Mouse (Mus musculus) erythroid progenitor cell, adult 5-6 weeks (primary cell): Measurements from ENCODE around the gene Ftsj1. TPM values are rescaled to one million over a fixed set of nuclear protein-coding genes. Genes with fewer than 3 reads are reported as not detected.
A peak's percentile ranks its signal among the peaks of the same experiment; 100 is the strongest.

Experiments
- ATAC-seq: replicated peaks from 2 replicates; pipeline ENCODE4 v1.8.0; 2016; ENCODE audit warnings: moderate number of reproducible peaks, mild to moderate bottlenecking, moderate TSS enrichment, inconsistent platforms; ENCODE audit not compliant: poor library complexity, low FRiP score, severe bottlenecking
- total RNA-seq, 2 experiments: library from RNA; stranded (forward) in 1 of 2; stranded (reverse) in 1 of 2; fragments of 150-400 nt in 1 of 2; fragments of 186-747, 209-891 nt in 1 of 2; gene quantifications; 2 replicates each; pipeline versions ENCODE4 v1.2.3 to v1.2.4; 2015 to 2017; ENCODE audit warnings: low replicate concordance in 2 of 2

Ftsj1 gene
- total RNA-seq, 2 experiments from 2014 or later: 25.0 to 26.8 TPM

DNA sequence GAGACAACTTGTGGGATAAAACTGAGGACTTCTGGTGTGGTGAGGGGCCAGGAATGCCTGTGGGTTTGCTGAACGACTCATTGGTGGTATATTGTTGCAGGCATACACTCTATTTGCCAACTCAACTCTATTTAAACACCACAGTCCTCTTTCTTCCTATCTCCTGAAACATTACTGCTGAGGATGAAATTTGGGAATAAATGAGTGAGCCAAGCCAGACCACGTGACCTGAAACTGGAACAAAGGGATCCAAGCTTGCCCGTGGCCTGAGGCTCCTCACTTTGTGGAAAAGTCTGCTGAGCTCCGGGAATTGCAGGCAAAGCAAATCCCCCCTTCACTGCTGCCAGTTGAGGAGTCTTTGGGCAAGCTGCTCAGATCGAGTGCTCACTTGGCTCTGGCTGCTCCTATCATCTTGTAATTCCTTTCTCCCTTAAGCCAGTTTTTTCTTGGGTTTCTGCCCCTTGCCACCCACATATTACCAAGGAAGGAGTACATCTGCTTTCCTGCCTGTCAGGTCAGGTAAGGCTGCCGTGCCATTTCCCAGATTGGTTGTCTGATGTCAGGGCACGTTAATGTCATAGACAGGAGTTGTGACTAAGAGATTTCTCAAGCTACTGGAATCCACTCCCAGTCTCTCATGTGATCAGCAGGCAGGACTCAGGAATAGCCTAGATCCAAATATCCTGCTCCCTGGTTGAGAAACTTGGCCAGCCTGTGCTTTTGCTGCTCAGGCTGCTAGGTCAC is 29.4 kb downstream of the Ftsj1 start:
- no peak for ATAC-seq

DNA sequence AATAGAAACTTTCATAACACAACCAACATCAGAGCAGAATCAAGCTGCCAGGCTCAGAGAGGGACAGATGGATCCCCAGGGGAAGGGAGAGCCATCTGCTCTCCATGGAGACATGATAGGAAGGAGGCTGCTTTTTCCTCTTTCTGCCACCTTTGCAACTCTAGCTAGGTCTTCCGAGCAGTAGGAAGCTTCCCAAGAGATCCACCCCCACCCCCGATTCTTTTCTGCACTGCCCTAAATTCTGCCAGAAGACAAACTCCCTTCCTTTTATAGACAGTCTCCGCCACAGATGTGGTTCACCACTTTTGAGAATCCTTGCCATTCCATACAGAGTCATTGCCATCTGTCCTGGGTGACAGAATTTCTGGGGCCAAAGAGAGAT is 29.9 kb downstream of the Ftsj1 start:
- no peak for ATAC-seq

- no peak for ATAC-seq
Observed at GRCm38 (mm10) chrX:8219651-8220050, 32.6 kb downstream of the Ftsj1 start.

- ATAC-seq: no peak
Observed at GRCm38 (mm10) chrX:8218114-8218513, 34.1 kb downstream of the Ftsj1 start.

DNA sequence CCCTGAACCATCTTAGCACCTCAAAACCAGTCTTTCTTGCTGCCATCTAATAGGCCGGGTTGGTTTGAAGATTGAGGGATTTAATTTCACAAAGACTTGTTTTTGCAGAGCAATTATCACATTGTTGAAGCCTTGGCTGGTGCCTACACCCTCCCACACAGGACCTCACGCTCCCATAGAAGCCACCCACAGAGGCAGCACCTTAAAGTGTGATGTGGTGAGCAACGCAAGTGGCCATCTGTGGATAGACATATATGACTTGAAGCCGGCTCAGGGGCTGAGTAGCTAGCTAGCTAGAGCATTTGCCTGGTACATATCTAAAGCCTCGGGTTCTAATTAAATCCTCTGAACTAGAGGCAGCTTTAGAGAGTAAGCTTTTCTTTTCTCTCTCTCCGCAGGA is 34.8 kb downstream of the Ftsj1 start:
- ATAC-seq: no peak

DNA sequence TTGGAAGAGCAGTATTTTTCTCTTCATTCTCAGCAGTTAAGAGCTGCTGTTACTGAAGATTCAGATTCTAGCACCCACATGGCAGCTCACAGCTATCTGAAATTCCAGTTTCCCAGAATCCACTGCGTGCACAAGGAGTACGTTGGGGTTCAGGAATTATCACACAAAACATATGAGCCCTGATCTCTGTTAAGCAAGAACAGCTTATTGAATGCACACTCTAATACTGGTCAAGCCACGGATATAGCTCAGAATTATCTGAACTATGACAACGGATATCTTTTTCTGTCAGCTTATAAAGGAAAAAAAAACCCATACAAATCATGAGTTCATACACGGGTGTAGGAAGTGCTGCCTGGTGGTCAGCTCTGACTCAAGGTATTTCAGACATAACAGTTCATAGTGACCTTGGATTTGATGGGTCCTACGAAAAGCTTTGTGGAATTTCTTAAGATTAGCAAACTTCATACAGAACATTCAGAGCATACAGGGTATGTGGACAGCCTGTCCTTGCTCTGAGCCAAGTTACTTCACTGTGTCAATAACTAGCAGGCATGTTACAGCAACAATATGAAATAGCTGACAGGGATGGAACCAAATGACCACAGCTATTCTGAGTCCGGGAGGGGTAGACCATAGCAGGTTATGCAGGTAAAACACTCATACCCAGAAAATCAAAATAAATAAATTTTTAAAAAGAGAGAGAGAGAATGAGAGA is 40.6 kb downstream of the Ftsj1 start:
- no peak for ATAC-seq

- no peak for ATAC-seq
Observed at GRCm38 (mm10) chrX:8209720-8210119, 42.5 kb downstream of the Ftsj1 start.

DNA sequence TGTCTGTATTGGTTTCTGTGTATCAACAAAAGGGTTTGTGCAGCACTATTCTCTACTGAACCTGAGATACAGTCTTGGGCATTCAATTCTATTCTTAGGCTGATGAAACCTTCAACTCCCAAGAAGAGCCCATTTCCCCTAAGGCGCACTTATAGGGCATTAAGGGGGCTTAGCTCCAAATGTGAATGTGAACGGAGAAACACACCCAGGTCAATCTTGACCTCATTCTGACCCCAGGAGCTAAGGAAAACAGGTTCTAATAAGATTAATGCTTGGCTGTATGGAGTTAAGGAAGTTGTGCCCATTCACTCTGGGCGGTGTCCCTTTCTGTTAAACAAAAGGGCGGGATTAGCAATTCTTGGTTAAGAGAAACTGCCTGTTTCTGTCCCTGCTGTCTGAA is 45.0 kb downstream of the Ftsj1 start:
- ATAC-seq: no peak

DNA sequence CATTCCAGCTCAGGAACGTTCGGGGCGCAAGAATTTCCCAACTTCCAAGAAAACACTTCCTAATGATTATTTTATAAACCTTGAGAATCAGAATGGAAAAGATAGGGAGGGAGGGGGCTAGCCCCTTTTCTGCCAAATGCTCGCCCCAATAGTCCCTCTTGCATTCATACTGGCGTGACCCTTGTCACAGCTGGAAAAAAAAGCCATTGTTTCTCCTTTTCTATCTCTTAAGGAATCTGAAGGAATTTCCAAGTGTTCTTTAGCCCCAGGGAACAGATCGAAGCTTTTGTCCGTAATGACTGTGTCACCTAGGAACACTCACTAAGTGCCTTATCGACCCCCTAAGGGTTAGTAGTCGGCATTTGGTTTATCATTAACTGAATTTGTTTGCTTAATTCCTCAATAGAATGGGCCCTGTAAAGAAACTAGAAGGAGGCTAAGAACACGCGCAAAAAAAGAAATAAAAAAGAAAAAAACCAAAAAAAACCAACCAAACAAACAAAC is 45.5 kb downstream of the Ftsj1 start:
- no peak for ATAC-seq

DNA sequence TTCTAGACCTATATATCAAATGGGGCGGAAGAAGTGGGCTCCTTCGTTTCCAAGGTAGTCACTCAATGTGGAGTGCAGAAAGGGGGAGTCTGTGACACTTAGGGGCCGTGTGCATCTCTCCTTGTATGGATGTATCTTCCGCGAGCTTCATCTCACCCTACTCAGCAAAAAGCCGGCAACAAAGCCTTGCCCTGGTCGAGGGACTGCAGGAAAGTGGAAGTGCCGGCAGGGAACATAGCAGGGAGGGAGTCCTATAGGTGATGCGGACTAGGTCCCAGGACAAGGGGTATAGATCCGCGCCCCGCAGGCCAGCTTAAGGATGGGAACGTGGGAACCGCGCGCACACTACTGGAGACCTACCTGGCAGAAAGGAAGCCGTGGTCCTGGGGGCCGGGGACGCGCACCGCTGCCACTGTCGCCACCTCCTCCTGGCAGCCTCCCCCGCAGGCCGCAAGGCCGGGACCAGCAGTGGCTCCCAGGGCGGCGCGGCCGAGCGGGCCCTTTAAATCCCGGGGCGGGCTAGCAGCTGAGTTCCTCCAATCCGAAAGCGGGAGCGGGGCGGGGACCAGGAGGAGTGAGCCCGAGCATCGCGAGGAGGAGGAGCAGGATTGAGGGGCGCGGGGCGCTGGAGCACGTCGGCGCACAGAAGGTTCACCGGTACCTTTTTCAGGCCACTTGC is 46.1 kb downstream of the Ftsj1 start, which contains the start of gene Porcn:
Gene Porcn, minus strand, starts transcription at position 511 of the 679 bp plus-strand sequence.
- ATAC-seq: peak; percentile 94

GRCm38 (mm10) chrX:8205551-8205950 is 46.7 kb downstream of the Ftsj1 start:
- no peak for ATAC-seq

DNA sequence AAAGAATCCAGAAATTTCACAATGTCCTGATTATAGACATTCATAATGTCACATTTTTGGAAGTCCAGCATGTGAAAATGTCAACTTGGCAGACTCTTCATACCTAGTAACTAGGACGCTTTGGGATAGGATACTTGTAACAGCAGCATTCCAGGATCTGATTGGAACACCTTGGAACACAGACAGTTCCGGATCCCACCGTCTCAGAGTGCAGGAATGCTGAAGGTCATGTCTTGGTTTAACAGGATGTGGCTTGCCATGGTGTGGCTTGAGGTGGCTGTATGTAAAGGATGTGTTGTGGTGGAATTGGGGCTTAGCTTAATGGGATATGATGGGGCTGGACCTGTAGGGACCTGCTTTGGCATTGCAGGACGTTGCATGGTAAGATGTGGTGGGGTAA is 47.1 kb downstream of the Ftsj1 start:
- ATAC-seq: no peak

- no peak for ATAC-seq
Observed at GRCm38 (mm10) chrX:8204076-8204475, 48.1 kb downstream of the Ftsj1 start.

- no peak for ATAC-seq
Observed at GRCm38 (mm10) chrX:8203105-8203504, 49.1 kb downstream of the Ftsj1 start.

DNA sequence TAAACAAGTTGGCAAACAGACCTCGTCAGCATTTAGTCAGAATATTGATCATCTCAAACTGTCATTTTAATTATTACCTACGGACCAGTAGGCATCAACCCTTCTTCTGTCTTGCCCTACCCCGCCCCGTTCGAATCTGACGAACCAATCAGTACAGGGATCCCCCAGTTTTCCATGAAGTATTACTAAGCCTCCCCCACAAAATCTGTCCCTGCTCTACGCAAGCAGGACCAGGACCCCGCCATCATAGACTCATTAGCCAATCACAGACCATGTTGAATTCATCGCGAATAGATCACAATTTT is 58.8 kb downstream of the Ftsj1 start, which contains the start of gene Ebp:
Gene Ebp, minus strand, starts transcription at position 94 of the 305 bp plus-strand sequence.
- ATAC-seq: no peak

DNA sequence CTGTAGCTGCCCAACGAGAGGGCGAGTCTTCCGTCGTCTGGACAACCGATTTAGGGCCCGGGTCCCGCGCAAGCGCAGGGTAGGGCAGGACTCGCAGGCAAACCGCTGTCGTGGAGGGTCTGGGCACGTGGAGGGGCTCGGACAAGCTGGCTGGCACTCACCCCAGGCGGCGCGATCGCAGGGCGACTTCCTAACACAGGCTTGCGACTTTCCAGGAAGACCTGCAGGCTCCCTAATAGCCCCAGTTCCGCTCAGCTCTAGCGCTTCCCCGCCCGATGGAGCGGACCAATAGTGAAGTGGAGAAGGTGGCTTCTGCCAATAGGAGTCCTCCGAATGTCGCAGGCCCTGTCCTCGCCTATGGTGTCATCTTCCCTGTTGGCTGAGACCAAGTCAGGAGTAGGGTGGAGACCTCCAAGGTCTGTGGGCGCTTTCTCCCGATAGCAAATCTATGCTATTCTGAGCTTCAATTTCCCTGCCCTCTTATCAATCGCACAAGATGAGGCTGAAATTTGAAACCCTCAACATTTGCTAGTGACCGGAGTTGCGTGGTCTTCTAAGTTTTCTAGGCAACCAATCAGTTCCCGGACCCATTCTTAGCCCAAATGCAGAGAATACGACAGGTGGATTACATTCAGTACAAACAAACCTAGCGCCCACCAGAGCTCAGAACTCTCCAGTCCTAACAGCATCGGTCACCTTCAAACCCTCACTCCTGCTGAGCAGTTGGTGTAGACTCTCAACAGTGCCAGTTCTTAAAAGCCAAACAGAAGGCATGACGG is 59.4 kb downstream of the Ftsj1 start:
- peak; percentile 100 for ATAC-seq

DNA sequence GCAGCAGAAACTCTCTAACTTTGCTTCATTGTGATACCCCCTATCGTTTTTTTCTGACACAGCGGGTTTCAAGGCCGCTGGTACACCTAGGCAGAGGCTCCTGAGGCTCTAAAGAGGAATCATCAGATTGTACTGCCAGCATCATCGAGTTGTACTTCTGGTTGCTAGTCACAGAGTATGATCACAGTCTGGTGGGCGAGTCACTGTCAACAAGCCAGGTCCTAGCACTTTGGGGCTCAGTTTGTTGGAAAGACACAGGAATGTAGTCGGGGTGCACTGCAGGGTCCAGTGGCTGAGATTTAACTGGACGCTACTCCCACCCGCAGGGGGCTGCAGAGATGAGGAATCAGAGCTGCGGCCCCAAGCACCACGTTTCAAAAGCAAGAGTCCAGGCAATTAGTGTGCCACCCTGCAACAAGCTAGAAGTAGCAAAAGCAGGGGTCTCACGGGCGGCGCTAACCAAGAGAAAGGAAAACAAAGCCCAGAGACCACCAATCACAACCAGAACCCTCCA is 60.0 kb downstream of the Ftsj1 start:
- ATAC-seq: no peak; the same call in 1 of the 2 replicates
